Mouse (Mus musculus) T-helper 1 cell (primary cell): ENCODE results near the gene Tnnc2.
"Not testable (repeated sequence)": the region's sequence is repeated elsewhere in the genome, so short reads cannot be mapped to it uniquely, and the experiment has no call there.

Experiments used
- in situ Hi-C: fragments of 300-600 bp; cut with MboI, MseI; formaldehyde crosslinking; loops from one replicate; pipeline ENCODE4 v1.15.1; 2025; ENCODE audit warnings: high pct_unique_total_duplicates

The Tnnc2 gene

DNA sequence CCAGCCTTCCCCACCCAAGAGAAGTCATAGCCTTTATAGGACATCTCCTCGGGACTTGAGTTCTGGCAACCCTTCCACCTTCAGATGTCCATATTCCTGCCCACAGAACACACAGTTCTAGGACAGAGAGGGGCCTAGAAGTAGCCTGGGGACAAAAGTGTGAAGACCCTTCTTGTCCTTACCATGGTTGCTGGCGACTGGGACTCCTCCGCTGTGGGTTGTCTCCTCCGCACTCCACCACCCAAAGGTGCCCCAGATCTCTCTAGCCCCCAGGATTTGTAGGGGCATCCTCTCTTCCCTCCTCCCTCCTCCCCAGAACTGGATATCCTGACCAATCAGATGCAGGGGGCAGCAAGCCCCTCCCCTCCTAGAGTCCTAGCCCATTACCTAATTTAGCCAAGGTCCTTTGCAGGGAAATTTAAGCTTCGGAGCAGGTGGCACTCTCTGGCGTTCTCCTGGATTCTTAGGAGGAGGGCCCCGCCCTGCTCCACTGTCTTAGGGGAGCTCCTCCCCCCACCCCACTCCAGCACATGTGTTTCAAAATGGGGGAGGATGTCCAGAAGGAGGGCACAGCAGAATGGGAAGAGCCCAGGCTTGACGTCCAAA, at the start of gene Tnnc2:
TSS of gene Tnnc2 (minus strand) at position 487 of the 606 bp plus-strand sequence.
- in situ Hi-C loops = no loop called here

DNA sequence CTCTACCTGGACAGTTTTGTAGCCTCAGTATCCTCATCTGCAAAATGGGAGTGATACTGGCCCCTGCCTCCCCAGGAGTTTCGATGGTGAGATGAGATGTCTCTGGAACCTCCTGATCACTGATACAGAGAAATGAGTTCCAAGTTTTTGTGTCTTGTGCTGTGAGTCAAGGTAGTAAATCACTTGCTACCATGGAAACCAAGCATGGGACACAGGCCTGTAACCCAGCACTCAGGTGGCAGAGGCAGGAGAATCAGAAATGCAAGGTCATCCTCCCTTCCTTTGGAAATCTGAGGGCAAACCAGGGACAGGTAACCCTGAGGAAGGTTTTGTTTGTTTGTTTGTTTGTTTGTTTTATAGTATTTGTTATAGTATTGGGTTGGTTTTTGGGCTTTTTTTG, 49.3 kb upstream of the Tnnc2 start:
- in situ Hi-C loops = no loop called here

DNA sequence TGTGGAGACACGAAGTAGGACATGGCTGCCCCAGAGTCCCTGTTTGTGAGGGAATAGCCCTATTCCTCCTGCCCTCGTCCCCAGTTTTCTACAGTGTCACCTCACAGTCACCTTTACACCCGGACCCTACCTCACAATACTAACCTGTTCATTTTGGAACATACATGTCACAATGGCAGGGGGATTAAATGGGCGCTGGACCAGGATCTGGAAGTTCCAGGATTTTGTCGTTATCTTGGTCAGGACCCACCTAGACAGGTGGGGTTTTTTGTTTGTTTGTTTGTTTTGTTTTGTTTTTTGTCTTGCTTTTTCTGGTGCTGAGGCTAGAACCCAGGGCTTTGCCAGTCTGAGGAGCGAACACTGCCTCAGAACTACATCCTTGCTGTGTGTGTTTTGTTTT, 48.7 kb upstream of the Tnnc2 start, which contains the start of gene Spata25:
TSS of gene Spata25 (minus strand) at position 101 of the 400 bp plus-strand sequence.
- in situ Hi-C loops = no loop called here

DNA sequence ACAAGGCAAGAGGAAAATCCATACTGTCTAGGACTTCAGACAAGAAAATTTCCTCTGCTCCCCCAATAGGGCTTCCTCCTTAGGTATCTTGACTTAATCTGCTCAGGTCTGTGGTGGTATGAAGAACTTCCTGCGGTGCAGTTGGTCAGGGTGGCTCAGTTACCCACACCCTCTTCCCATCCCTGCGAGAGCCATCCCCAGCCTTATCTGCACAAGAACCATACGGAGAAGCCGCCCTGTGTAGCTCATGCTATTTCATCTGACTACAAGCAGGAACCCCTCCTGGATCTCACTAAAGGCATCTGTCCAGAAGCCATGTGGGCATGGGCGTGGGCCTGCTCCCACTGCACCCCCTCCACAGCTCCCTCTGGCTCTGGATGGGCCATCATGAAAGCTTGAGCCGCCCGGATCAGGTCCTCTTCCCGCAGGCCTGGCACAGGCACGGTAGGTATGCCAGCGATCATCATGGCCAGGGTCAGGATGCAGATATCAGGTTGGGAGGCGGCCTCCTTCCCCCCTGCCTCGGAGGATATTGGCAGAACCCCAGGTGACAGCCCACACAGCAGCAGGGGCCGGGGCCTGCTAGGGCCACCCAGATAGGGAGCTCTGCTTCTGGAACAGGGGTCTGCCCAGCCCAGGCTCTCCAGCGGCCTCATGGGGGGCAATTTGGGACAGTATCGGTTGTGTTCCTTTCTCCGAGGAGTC, 47.5 kb upstream of the Tnnc2 start:
- in situ Hi-C loops = no loop called here

DNA sequence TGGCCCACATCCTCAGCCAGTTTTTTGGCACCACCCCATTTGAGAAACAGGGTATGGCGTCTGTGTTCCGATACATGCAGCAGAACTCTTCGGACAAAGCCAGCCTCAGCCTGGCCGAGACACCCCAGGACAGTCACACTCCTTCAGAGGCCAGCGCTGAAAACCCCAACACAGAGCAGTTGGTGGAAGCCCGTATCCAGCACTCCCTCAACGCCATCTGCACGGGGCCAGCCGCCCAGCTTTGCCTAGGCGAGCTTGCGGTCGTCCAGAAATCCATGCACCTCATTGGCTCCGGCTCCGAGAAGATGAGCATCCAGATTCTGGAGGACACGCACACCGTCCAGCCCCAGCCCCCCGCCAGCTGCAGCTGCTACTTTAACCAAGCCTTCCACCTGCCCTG, 45.8 kb upstream of the Tnnc2 start:
- in situ Hi-C loops = no loop called here

DNA sequence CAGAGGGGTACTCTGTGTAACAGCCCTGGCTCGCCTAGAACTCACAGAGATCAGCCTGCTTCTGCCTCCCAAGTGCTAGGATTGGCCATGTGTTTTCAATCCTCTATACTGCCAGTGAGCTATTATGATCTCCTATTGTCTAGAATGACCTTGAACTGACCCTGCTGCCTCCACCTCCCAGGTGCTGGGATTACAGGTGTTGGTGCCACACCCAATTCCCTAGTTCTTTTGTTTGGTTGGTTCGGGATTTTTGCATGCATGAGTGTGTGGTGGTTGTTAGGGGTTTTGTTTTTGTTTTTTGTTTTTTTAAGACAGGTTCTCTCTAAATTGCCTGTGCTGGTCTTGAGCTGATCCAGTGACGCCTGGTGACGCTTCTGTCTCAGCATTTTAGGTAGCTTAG, 44.2 kb upstream of the Tnnc2 start:
- in situ Hi-C loops = no loop called here

DNA sequence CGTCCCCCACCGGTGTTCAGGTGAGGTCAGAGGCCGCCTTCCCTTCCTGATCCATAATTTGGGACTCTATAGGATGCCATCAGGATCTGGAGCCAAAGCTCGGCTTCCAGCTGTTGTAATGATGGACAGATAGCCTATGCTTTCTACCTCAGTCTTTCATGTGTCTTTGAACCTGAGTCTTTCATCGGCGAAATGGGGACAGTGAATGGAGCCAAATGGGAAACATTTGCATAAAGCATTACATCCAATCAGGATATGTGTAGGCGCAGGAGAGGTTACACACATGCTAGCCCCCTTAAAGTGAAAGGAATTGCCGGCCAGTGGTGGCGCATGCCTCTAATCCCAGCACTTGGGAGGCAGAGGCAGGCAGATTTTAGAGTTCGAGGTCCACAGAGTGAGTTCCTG, 43.4 kb upstream of the Tnnc2 start:
- in situ Hi-C loops = no loop called here

DNA sequence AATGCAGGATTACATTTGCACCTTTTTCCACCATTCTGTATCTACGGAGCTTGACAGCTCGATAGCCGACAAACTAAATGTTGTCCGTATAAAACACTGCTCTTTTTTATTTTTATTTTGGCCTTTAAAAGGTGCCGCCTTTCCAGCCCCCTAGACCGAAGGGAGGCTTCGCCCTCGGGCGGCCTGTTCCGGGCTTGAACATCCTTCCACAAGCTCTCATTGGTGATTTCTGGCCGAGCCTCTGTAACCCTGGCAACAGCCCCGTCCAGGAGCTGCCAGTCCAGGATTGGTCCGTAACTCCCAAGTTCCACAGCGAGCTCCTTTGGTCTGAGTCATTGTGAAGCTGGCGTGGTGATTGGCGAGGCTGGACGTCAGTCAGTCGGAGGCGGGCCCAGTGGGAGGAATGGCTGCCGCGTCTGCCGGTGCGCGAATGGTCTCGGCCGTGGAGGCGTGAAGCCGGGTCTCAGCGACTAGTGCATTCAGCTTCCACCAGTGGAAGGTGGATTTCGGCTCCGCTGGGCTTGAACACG, 42.9 kb upstream of the Tnnc2 start, which contains the start of gene Zswim1:
TSS of gene Zswim1 (plus strand) at position 51 of the 530 bp plus-strand sequence.
- in situ Hi-C loops = no loop called here

DNA sequence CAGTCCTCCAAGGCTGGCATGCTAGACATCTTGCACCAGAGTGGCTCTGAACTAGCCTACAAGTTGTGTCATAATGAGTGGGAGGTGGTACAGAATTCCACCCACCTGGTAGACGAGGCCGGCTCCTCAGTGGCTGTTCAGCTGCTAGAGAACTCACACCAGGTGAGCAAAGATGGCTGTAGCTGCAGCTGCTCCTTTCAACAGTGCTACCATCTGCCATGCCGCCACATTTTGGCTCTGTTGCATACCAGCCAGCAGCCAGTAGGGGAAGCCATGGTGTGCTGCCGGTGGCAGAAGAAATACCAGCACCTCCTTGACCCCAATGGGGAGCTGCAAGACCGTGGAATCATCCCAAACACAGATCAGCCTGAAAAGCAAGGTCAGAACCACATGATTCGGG, 41.3 kb upstream of the Tnnc2 start:
- in situ Hi-C loops = no loop called here

DNA sequence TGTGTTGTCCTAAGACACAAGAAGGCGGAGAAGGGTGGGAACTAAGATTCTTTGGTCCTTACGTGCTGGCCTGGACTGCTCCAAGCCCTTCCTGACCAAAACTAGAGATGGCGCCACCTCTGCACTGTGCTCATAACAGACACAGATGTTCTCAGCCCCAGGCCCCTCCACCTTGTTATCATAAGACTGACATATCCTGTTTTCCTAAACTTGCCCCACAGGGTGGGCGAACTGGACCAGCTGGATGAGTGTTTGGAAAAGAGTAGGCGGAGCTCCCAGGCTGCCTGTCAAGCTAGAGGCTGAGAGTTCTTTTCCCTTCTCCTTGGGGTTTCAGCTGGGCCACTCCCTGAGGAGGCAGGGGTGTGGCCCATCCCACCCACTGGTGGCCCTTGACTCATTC, 37.9 kb upstream of the Tnnc2 start:
- in situ Hi-C loops = no loop called here

DNA sequence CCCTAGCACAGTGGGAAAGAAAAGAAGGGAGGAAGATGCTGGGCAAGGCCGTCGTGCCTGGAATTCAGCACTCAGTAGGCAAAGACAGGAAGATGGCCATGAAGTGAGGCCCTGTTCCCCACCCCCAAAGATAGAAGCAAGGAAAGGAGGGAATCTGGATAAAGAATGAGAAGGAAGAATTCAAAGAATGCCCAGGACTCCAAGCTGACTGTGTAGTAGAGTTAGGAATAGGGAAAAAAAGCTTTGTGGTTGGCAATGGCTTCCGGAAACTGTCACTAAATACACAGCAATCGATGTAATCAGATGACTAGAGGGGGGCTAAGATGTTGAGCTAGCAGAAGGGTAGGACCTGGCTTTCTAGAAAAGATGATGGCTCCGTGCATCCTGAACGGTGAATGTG, 37.4 kb upstream of the Tnnc2 start:
- in situ Hi-C loops = no loop called here

DNA sequence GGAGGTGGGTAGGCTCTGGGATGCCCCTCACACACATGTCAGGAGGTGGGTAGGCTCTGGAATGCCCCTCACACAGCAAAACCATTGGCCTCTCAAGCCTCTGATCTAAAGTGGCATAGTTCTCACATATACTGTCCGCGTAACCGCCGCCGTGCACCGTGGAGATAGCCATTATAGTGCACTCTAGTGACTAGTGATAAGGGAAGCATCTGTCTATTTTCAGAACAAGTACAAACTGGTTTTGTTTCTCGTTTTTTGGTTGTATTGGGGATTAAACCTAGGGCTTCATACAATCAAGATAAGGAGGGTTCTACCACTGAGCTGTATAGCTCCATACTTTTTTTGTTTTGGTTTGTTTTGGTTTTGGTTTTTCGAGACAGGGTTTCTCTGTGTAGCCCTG, 36.1 kb upstream of the Tnnc2 start:
- in situ Hi-C loops = no loop called here

DNA sequence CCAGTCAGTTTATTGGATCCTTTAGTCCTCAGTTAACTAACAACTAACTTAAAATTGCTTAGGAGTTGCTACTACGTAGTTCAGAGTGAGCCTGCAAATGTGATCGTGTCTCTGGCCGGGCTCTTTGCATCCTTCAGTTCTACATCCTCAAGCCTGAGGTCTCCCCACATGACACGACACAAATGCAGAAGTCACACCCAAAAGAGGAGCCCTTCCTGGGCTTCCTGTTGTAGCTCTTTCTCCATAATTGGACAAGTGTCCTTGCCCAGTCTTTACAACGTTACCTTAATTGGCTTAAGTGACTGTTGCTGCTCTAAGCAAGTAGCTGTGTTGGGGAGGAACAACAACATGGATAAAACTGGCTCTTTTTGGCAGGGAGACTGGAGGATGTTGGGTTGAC, 35.6 kb upstream of the Tnnc2 start:
- in situ Hi-C loops = no loop called here

DNA sequence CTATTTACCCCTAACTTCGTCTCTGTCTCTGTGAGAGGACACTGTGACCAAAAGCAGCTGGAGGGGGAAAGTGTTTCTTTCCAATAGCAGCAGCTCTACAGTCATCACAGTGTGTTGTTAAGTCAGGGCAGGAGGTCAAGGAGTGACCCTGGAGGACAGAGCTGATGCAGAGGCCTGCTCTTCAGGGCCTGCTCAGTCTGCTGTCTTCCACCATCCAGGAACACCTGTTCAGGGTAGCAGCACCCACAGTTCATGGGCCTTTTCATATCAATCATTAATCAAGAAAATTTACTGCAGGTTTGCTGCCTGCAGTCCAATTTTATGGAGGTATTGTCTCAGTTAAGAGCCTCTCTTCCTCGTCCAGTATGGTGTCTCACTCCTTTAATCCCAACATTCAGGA, 33.8 kb upstream of the Tnnc2 start:
- in situ Hi-C loops = no loop called here

DNA sequence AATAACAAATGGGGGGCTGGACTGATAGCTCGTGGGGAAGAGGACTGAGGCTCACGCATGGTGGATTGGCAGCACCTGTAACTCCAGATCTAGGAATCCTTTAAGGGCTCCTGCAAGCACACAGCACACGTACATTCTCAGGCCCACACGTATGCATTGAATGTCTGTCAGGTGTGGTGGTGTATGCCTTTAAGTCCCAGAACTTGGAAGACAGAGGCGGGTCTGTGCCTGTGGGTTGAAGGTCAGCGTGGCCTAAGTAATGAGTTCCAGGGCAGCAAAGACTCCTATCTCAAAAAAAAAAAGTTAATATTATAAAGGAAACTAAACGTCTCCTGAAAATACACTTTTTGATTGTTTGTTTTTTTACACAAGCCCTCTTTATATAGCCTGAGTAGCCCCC, 26.8 kb upstream of the Tnnc2 start:
- in situ Hi-C loops = no loop called here

DNA sequence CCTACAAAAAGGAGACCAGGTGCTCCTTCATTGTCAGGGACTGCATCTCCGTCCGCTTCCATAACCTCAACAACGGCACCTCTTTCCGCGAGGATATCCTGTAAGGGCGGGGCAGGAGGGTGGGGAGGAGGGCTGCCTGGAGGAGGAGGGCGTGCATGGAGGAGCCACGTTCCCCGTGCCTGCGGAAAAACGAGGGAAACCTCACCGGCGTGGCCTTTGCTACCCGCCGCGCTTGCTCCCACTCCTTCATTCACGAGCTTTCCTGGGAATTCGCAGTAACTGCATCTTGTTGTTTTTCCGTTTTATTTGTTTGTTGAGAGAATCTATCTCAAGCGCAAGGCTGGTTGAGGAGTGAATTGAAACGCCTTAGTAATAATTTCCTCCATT, 25.6 kb upstream of the Tnnc2 start:
- in situ Hi-C loops = no loop called here

DNA sequence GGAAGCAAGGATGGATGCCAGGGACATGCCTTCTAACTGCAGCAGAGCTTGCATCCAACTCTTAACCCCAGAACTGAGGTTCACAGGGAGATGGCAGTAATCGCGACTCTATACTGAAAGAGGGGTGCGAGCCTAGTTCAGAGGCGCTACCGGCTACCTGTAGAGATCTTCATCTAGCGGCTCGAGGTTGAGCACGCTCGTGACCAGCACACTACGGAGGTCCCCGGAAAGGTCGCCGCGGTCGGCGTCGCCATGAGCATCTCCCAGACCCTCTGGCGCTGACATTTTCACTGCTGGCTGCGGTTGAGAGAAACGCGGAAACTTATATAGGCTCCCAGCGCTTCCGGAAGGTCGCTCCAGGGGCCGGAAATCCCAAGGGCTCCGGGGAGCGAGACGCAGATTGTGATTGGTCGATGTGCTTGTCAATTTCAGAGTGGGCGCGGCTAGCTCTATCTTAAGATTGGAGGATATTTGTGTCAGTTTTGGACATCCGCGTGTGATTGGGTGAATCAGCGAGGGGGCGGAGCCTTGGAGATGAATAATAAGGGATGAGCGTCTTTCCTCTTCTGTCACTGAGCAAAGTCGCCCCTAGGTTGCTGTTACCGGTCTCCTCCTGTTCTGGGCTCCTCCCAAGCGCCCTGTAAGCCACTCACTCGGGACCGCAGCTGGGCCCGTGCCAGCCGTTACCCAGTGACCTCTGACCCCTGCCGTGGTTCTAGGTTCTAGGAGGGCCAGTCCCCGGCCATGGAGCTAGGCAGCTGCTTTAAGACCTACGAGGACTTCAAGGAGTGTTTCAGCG, 25.0 kb upstream of the Tnnc2 start, which contains the start of the genes Acot8 and Zswim3:
TSS of gene Acot8 (minus strand) at position 350 of the 799 bp plus-strand sequence.
TSS of gene Zswim3 (plus strand) at position 566 of the 799 bp plus-strand sequence.
- in situ Hi-C loops = no loop called here

DNA sequence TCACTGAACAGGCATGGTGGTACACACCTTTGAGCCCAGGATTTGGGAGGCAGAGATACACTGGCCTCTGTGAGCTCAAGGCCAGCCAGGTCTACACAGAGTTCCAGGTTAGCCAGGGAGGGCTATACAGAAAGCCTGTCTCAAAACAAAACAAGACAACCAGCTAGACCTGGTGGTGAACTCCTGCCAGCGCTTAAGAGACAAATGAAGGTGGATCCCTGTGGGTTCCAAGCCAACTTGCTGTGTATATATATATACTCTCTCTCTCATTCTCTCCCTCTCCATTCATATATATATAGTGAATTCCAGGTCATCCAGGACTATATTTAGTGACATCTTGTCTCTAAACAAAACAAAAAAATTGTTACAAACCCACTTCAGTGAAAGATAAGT, 24.1 kb upstream of the Tnnc2 start:
- in situ Hi-C loops = no loop called here

DNA sequence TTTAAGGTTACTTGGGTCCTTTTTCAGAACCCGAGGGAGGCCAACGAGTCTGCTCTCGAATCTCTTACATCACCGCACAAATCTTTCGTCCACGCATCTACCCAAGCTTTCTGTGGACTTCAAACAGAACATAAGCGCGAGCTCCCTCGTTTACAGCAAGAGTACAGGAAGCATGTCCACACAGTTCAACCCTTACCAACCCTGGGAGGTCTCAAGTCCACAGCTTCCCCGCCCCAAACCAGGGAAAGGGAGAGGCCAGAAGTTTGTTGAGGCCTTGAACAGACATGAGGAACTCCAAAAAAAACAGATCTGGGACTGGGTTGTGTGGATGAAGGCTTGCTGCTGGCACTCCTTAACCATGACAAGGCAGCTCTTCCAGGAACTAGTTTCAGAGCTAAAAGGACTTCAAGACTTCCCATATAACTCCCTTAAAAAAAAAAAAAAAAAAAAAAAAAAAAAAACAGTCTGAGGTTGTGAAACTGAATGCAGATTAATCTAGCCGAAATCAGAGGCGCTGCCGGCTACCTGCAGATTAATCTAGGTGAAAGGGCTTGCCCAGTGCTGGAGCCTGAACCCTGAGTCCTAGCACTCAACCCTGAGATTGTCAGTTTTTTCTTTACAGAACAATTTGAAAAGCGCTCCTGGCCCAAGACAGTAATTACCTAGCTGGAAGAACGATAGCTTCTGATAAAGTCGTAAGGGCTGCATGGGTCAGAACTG, 23.6 kb upstream of the Tnnc2 start:
- in situ Hi-C loops = no loop called here

DNA sequence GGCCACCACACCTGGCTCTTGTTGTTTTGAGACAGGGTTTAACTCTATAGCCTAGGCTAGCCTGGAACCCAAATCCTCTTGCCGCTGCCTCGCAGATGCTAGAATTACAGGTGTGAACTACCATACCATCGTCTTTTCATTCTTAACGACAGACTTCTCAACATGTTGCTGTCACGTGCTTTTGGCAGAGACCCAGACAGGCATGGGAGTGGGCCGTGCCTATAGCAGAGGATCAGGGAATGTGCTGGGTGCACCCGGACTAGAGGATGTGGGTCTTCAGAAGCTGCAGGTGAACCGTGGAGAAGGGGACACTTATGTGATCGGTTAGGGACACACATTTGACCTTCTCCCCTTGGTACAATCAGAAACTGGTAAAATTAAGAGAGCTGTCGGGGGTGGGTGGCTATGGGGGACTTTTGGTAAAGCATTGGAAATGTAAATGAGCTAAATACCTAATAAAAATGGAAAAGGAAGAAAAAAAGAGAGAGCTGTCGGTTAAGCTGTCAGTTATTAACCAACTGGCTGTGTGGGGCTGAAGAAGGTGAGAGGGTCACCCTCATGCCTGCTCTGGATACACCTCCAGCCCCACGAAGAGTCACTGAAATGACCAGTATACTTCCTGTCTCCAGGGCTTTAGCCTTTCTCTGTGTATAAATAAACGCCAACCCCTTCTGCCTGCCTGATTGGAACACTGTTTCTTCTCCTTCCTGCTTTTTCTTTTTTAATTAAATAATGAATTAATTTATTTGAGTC, 20.7 kb upstream of the Tnnc2 start:
- in situ Hi-C loops = no loop called here

DNA sequence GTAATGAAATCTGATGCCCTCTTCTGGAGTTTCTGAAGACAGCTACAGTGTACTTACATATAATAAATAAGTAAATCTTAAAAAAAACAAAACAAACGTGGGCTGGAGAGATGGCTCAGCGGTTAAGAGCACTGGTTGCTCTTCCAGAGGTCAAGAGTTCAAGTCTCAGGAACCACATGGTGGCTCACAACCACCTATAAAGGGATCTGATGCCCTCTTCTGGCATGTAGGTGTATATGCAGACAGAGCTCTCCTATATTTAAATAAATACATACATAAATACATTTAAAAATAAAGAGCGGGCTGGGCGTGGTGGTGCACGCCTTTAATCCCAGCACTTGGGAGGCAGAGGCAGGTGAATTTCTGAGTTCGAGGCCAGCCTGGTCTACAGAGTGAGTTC, 18.8 kb upstream of the Tnnc2 start:
- in situ Hi-C loops = not testable (repeated sequence)
